Mouse (Mus musculus): Measurements from ENCODE around the gene Hnrnph3. TPM values are rescaled to one million over a fixed set of nuclear protein-coding genes. Genes with fewer than 3 reads are reported as not detected.
A peak's percentile ranks its signal among the peaks of the same experiment; 100 is the strongest.

Gene Hnrnph3
- polyA plus RNA-seq, 1 experiment from 2014 or later = 170 TPM

DNA sequence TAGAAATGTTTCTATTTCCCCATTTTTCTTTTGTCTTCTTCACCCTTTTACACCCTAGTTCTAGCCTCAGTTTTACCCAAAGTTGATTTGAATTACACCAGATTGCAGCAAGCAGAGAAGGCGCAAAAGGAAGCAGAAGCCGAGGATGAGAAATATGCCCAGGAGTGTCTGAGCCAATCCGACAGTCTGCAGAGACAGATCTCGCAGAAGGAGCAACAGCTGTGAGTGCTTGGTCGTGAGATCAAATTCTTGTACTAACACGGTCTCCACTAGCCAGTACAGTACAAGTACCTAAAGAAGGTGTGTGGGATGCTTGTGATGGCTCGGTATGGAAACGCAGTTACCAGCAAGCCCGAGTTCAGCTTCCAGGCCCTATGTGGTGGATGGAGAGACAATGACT lies 19.5 kb downstream of the Hnrnph3 start:
- WGBS = 87% methylated on average over 9 of the region's 9 CpGs
- H3K4me3 ChIP-seq = no peak overlapping the region
- H3K4me1 ChIP-seq = no peaks in the 10 kb centered on the region
- no peaks in the 10 kb centered on the region for H3K27me3 ChIP-seq (ENCODE audit: low read depth, poor library complexity, severe bottlenecking)
- H3K27ac ChIP-seq = no peak overlapping the region
- no peaks in the 10 kb centered on the region for H3K9me3 ChIP-seq (replicated peaks)
- no peak for DNase-seq (ENCODE audit: low spot score)
- H3K36me3 ChIP-seq = peaks cover 99% of the 10 kb centered on the region

GRCm38 (mm10) chr10:63003252-63003651 lies 20.8 kb downstream of the Hnrnph3 start:
- peaks cover 99% of the 10 kb centered on the region for H3K36me3 ChIP-seq
- no peak overlapping the region for H3K4me3 ChIP-seq
- H3K9me3 ChIP-seq (replicated peaks) = no peaks in the 10 kb centered on the region
- H3K27ac ChIP-seq = no peak overlapping the region
- H3K4me1 ChIP-seq = no peaks in the 10 kb centered on the region
- no peak for DNase-seq (ENCODE audit: low spot score)
- WGBS = 75% methylated on average over 9 of the region's 9 CpGs
- H3K27me3 ChIP-seq (ENCODE audit: low read depth, poor library complexity, severe bottlenecking) = no peaks in the 10 kb centered on the region

DNA sequence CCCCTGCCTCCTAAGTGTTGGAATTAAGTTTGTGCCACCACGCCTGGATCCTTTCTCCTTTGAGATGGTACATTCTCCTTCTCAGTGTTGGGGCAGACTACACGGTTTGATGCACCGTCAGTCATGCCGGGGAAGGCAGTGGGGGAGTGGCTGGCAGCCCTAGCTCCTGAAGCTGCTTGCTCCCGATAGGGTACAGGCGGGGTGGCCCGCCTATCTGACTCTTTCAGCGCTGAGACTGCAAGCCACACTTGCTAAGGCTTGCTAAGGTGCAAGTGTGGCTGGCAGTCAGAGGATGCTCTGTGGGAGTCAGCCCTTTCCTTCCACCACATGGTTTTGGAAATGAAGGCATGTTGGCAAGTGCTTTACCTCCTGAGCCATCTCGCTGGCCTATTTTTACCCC lies 23.4 kb downstream of the Hnrnph3 start:
- no peaks in the 10 kb centered on the region for H3K27me3 ChIP-seq (ENCODE audit: low read depth, poor library complexity, severe bottlenecking)
- 76% methylated on average over 9 of the region's 9 CpGs for WGBS
- no peak overlapping the region for H3K4me3 ChIP-seq
- H3K27ac ChIP-seq = no peak overlapping the region
- H3K4me1 ChIP-seq = no peaks in the 10 kb centered on the region
- H3K36me3 ChIP-seq = peaks cover 97% of the 10 kb centered on the region
- H3K9me3 ChIP-seq (replicated peaks) = no peaks in the 10 kb centered on the region
- DNase-seq (ENCODE audit: low spot score) = no peak

DNA sequence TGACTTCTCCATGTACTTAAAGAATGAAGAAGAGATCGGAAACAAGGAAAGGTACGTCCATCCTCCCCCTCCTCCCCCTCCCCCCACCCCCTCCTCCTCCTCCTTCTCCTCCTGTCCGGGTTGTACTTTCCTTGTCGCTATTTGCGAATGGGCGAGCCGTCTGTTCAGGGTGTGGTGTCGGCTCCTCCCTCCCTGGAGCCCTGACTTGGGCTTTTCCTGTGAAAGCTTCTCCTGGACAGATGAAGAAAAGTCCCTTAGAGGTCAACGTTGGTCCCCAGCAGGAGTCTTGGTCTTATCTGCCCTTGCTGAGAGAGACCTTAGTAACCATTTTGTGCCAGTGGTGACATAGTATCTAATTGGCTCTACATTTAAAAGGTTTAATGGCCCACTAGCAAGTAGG lies 30.0 kb downstream of the Hnrnph3 start:
- Histone ChIP-seq H3K4me1 (no peaks in the 10 kb centered on the region), H3K9me3 (replicated peaks) (no peaks in the 10 kb centered on the region), H3K36me3 (peaks cover 97% of the 10 kb centered on the region), H3K4me3 (no peak overlapping the region), H3K27me3 (ENCODE audit: low read depth, poor library complexity, severe bottlenecking) (no peaks in the 10 kb centered on the region), H3K27ac (no peak overlapping the region)
- no peak for DNase-seq (ENCODE audit: low spot score)
- 89% methylated on average over 8 of the region's 9 CpGs for WGBS

GRCm38 (mm10) chr10:62990636-62991035 lies 33.4 kb downstream of the Hnrnph3 start:
- Histone ChIP-seq H3K27ac (no peak overlapping the region), H3K36me3 (peaks cover 97% of the 10 kb centered on the region), H3K4me1 (no peaks in the 10 kb centered on the region), H3K27me3 (ENCODE audit: low read depth, poor library complexity, severe bottlenecking) (no peaks in the 10 kb centered on the region), H3K4me3 (no peak overlapping the region), H3K9me3 (replicated peaks) (no peaks in the 10 kb centered on the region)
- DNase-seq (ENCODE audit: low spot score) = no peak
- WGBS = 96% methylated on average over 15 of the region's 15 CpGs

- H3K4me1 ChIP-seq = no peaks in the 10 kb centered on the region
- no peak overlapping the region for H3K4me3 ChIP-seq
- WGBS = 38% methylated on average over 3 of the region's 3 CpGs
- peaks cover 97% of the 10 kb centered on the region for H3K36me3 ChIP-seq
- H3K27me3 ChIP-seq (ENCODE audit: low read depth, poor library complexity, severe bottlenecking) = no peaks in the 10 kb centered on the region
- peak; percentile 59 for DNase-seq (ENCODE audit: low spot score)
- no peak overlapping the region for H3K27ac ChIP-seq
- H3K9me3 ChIP-seq (replicated peaks) = no peaks in the 10 kb centered on the region
Observed at GRCm38 (mm10) chr10:62987341-62987740, 36.7 kb downstream of the Hnrnph3 start.

- no peaks in the 10 kb centered on the region for H3K9me3 ChIP-seq (replicated peaks)
- H3K27me3 ChIP-seq (ENCODE audit: low read depth, poor library complexity, severe bottlenecking) = no peaks in the 10 kb centered on the region
- no peak for DNase-seq (ENCODE audit: low spot score)
- H3K4me1 ChIP-seq = peaks cover 10% of the 10 kb centered on the region
- peaks cover 72% of the 10 kb centered on the region for H3K36me3 ChIP-seq
- no peak overlapping the region for H3K27ac ChIP-seq
- H3K4me3 ChIP-seq = no peak overlapping the region
- 94% methylated on average over 6 of the region's 6 CpGs for WGBS
Observed at GRCm38 (mm10) chr10:62984495-62984894, 39.5 kb downstream of the Hnrnph3 start.

DNA sequence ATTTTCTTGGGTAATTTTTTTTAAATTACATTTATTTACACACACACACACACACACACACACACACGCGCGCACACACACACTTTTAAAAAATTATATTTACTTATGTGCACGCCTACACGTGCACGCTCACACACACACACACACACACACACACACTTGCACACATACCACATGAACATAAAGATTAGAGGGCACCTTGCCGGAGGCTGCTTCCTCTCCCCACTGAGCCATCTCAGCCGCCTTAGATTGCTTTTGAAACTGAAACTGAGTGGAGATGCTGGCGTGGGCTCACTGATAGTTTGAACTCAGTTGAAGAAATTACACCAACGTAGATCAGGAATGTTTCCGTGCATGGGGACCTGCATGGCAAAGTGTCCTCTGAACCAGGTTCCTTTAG lies 39.9 kb downstream of the Hnrnph3 start:
- Histone ChIP-seq H3K4me3 (no peak overlapping the region), H3K36me3 (peaks cover 68% of the 10 kb centered on the region), H3K4me1 (peaks cover 10% of the 10 kb centered on the region), H3K27ac (no peak overlapping the region), H3K9me3 (replicated peaks) (no peaks in the 10 kb centered on the region), H3K27me3 (ENCODE audit: low read depth, poor library complexity, severe bottlenecking) (no peaks in the 10 kb centered on the region)
- no peak for DNase-seq (ENCODE audit: low spot score)
- 96% methylated on average over 11 of the region's 11 CpGs for WGBS

GRCm38 (mm10) chr10:62980039-62980954 lies 43.7 kb downstream of the Hnrnph3 start, which contains the start of gene Rufy2:
Rufy2 (plus strand) TSS chr10:62980223.
- WGBS = under 1% methylated on average over 65 of the region's 77 CpGs
- Histone ChIP-seq H3K9me3 (replicated peaks) (no peaks in the 10 kb centered on the region), H3K27ac (peak within 1 kb of the TSS; percentile 96), H3K27me3 (ENCODE audit: low read depth, poor library complexity, severe bottlenecking) (no peaks in the 10 kb centered on the region), H3K4me1 (peaks cover 10% of the 10 kb centered on the region), H3K36me3 (peaks cover 43% of the 10 kb centered on the region), H3K4me3 (peak within 1 kb of the TSS; percentile 77)
- peak; percentile 91 for DNase-seq (ENCODE audit: low spot score)

GRCm38 (mm10) chr10:62979667-62980038 lies 44.4 kb downstream of the Hnrnph3 start:
- no peak for DNase-seq (ENCODE audit: low spot score)
- 11% methylated on average over 10 of the region's 10 CpGs for WGBS
- Histone ChIP-seq H3K4me3 (peak overlapping the region; percentile 77), H3K9me3 (replicated peaks) (no peaks in the 10 kb centered on the region), H3K27me3 (ENCODE audit: low read depth, poor library complexity, severe bottlenecking) (no peaks in the 10 kb centered on the region), H3K4me1 (peaks cover 10% of the 10 kb centered on the region), H3K36me3 (peaks cover 41% of the 10 kb centered on the region), H3K27ac (peak overlapping the region; percentile 96)

DNA sequence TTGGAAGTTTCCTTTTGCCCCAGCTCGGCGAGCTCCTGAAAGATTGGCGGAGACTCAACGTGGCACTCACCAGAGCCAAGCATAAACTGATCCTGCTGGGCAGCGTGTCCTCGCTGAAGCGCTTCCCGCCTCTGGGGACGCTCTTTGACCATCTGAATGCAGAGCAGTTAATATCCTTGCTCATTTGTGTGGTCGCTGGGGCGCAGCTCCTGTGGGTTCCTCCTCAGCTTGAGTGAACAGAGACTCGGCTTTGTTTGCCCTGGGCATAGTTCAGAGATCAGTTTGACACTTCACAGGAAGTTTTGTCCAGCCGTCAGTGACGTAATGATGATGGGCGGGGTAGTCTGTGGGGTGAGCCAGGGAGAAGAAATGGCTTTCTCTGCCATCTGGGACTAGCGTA lies 52.2 kb downstream of the Hnrnph3 start:
- DNase-seq (ENCODE audit: low spot score) = no peak
- H3K9me3 ChIP-seq (replicated peaks) = no peaks in the 10 kb centered on the region
- H3K4me3 ChIP-seq = no peak overlapping the region
- 87% methylated on average over 16 of the region's 16 CpGs for WGBS
- H3K36me3 ChIP-seq = peaks cover 89% of the 10 kb centered on the region
- no peaks in the 10 kb centered on the region for H3K27me3 ChIP-seq (ENCODE audit: low read depth, poor library complexity, severe bottlenecking)
- no peak overlapping the region for H3K27ac ChIP-seq
- H3K4me1 ChIP-seq = no peaks in the 10 kb centered on the region

DNA sequence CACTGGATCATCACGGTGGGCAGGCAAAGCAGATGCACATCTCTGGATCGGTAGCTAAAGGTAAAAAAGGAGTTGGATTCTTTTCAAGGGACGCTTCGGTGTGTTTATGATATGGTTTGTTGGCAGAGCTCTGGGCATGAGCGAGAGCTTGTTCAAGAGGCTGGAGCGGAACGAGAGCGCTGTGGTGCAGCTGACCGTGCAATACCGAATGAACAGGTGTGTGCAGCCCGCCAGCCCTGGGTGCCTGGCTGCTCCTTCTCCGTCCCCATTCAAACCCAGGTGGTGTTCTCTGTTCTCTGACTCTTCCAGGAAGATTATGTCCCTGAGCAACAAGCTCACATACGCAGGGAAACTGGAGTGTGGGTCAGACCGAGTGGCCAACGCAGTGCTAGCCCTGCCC lies 57.7 kb downstream of the Hnrnph3 start:
- no peak overlapping the region for H3K4me3 ChIP-seq
- H3K36me3 ChIP-seq = peaks cover 97% of the 10 kb centered on the region
- H3K27me3 ChIP-seq (ENCODE audit: low read depth, poor library complexity, severe bottlenecking) = no peaks in the 10 kb centered on the region
- H3K4me1 ChIP-seq = no peaks in the 10 kb centered on the region
- H3K27ac ChIP-seq = no peak overlapping the region
- WGBS = 94% methylated on average over 15 of the region's 15 CpGs
- no peaks in the 10 kb centered on the region for H3K9me3 ChIP-seq (replicated peaks)
- no peak for DNase-seq (ENCODE audit: low spot score)

- no peaks in the 10 kb centered on the region for H3K9me3 ChIP-seq (replicated peaks)
- WGBS = 95% methylated on average over 11 of the region's 11 CpGs
- no peaks in the 10 kb centered on the region for H3K4me1 ChIP-seq
- H3K4me3 ChIP-seq = no peak overlapping the region
- H3K36me3 ChIP-seq = peaks cover 97% of the 10 kb centered on the region
- no peak overlapping the region for H3K27ac ChIP-seq
- no peak for DNase-seq (ENCODE audit: low spot score)
- H3K27me3 ChIP-seq (ENCODE audit: low read depth, poor library complexity, severe bottlenecking) = no peaks in the 10 kb centered on the region
Observed at GRCm38 (mm10) chr10:62965796-62966195, 58.2 kb downstream of the Hnrnph3 start.

All from limb, embryonic 10.5 days (tissue).